Mouse (Mus musculus) forebrain, embryonic 16.5 days (tissue): ENCODE results near the gene Cbx1. TPM values are rescaled to one million over a fixed set of nuclear protein-coding genes. Genes with fewer than 3 reads are reported as not detected.
A peak's percentile ranks its signal among the peaks of the same experiment; 100 is the strongest.
"Not testable (repeated sequence)": the region's sequence is repeated elsewhere in the genome, so short reads cannot be mapped to it uniquely, and the experiment has no call there.

ENCODE experiments used
- ATAC-seq: fragments of 200-750 bp; cut with Nextera tagmentation; 2 replicates; pipeline ENCODE4 v1.8.0; 2017; ENCODE audit warnings: mild to moderate bottlenecking, moderate library complexity
- H3K27ac ChIP-seq: fragments of 300-500 bp; sonication (generic); 2 replicates; pipeline ENCODE4 v1.5.1; 2014; ENCODE audit warnings: low read length, control low read depth
- H3K27me3 ChIP-seq: fragments of 300-500 bp; sonication (generic); replicated peaks from 2 replicates; pipeline ENCODE4 v1.6.1; 2014; ENCODE audit warnings: low read length; ENCODE audit not compliant: control insufficient read depth, insufficient read depth
- H3K36me3 ChIP-seq: fragments of 300-500 bp; sonication (generic); 2 replicates; pipeline ENCODE4 v1.6.1; 2014; ENCODE audit not compliant: control insufficient read depth, insufficient read depth
- H3K4me1 ChIP-seq: fragments of 300-500 bp; sonication (generic); replicated peaks from 2 replicates; pipeline ENCODE4 v1.6.1; 2014; ENCODE audit warnings: low read length; ENCODE audit not compliant: control insufficient read depth, insufficient read depth
- H3K4me2 ChIP-seq: fragments of 300-500 bp; sonication (generic); 2 replicates; pipeline ENCODE4 v1.6.1; 2014; ENCODE audit warnings: mild to moderate bottlenecking, low read length, control low read depth
- H3K4me3 ChIP-seq: fragments of 300-500 bp; sonication (generic); replicated peaks from 2 replicates; pipeline ENCODE4 v1.5.1; 2014; ENCODE audit warnings: mild to moderate bottlenecking, low read length, control low read depth
- H3K9ac ChIP-seq: fragments of 300-500 bp; sonication (generic); replicated peaks from 2 replicates; pipeline ENCODE4 v1.6.1; 2014; ENCODE audit warnings: low read depth, low read length, control low read depth
- H3K9me3 ChIP-seq: fragments of 300-500 bp; sonication (generic); 2 replicates; pipeline ENCODE4 v1.6.1; 2016; ENCODE audit warnings: low read length; ENCODE audit not compliant: control insufficient read depth
- WGBS: fragments of 180-500 bp; shearing (Covaris S2); extraction: QIAGEN DNeasy Blood & Tissue Kit; methylation state at CpG from one replicate; pipeline ENCODE4 v1.1.7; 2014; 5-methylcytosine and 5-hydroxymethylcytosine counted together
- polyA plus RNA-seq: library from polyadenylated mRNA; unstranded; fragments of >200 nt; fragmentation: Nextera tagmentation; extraction: Ambion mirVana; gene quantifications from 2 replicates; pipeline ENCODE4 v1.2.1, GENCODE M21; 2015

Cbx1 gene
- polyA plus RNA-seq, 1 experiment from 2014 or later, result 87.7 TPM

GRCm38 (mm10) chr11:96771274-96771975 is 17.5 kb upstream of the Cbx1 start:
- H3K9me3 ChIP-seq, result no peaks in the 10 kb centered on the region
- peaks cover 29% of the 10 kb centered on the region for H3K4me1 ChIP-seq
- H3K9ac ChIP-seq, result no peak overlapping the region
- H3K36me3 ChIP-seq, result peaks cover 17% of the 10 kb centered on the region
- H3K27me3 ChIP-seq, result no peaks in the 10 kb centered on the region
- ATAC-seq, result no peak
- 93% methylated on average over 9 of the region's 9 CpGs for WGBS
- no peak overlapping the region for H3K27ac ChIP-seq
- no peak overlapping the region for H3K4me2 ChIP-seq
- H3K4me3 ChIP-seq, result no peak overlapping the region

- H3K36me3 ChIP-seq, result peaks cover 17% of the 10 kb centered on the region
- no peak overlapping the region for H3K4me2 ChIP-seq
- H3K4me1 ChIP-seq, result peaks cover 28% of the 10 kb centered on the region
- H3K27me3 ChIP-seq, result no peaks in the 10 kb centered on the region
- no peak overlapping the region for H3K4me3 ChIP-seq
- no peaks in the 10 kb centered on the region for H3K9me3 ChIP-seq
- H3K27ac ChIP-seq, result no peak overlapping the region
- ATAC-seq, result no peak
- no peak overlapping the region for H3K9ac ChIP-seq
- 94% methylated on average over 9 of the region's 9 CpGs for WGBS
Measured at GRCm38 (mm10) chr11:96772413-96772812, 16.5 kb upstream of the Cbx1 start.

- WGBS, result 83% methylated on average over 3 of the region's 3 CpGs
Measured at GRCm38 (mm10) chr11:96774536-96774935, 14.4 kb upstream of the Cbx1 start.

GRCm38 (mm10) chr11:96775063-96775462 is 13.9 kb upstream of the Cbx1 start:
- H3K27ac ChIP-seq, result no peak overlapping the region
- peaks cover 20% of the 10 kb centered on the region for H3K4me1 ChIP-seq
- H3K4me3 ChIP-seq, result no peak overlapping the region
- H3K9ac ChIP-seq, result no peak overlapping the region
- H3K27me3 ChIP-seq, result no peaks in the 10 kb centered on the region
- H3K36me3 ChIP-seq, result peaks cover 7% of the 10 kb centered on the region
- ATAC-seq, result no peak
- H3K9me3 ChIP-seq, result no peaks in the 10 kb centered on the region
- no peak overlapping the region for H3K4me2 ChIP-seq
- 66% methylated on average over 8 of the region's 8 CpGs for WGBS

More at GRCm38 (mm10) chr11:96774536-96774935, 14.4 kb upstream of the Cbx1 start:
- Histone ChIP-seq H3K9ac (no peak overlapping the region), H3K27ac (no peak overlapping the region), H3K4me3 (no peak overlapping the region), H3K36me3 (peaks cover 10% of the 10 kb centered on the region), H3K4me2 (no peak overlapping the region), H3K9me3 (no peaks in the 10 kb centered on the region), H3K27me3 (no peaks in the 10 kb centered on the region), H3K4me1 (peaks cover 20% of the 10 kb centered on the region)
- ATAC-seq, result no peak

- no peak for ATAC-seq
- H3K4me3 ChIP-seq, result no peak overlapping the region
Measured at GRCm38 (mm10) chr11:96775665-96776064, 13.3 kb upstream of the Cbx1 start.

GRCm38 (mm10) chr11:96776068-96776467 is 12.9 kb upstream of the Cbx1 start:
- H3K4me2 ChIP-seq, result peak overlapping the region; percentile 66

More at GRCm38 (mm10) chr11:96775665-96776064, 13.3 kb upstream of the Cbx1 start:
- H3K27me3 ChIP-seq, result no peaks in the 10 kb centered on the region
- no peak overlapping the region for H3K4me2 ChIP-seq
- no peak overlapping the region for H3K9ac ChIP-seq
- H3K9me3 ChIP-seq, result no peaks in the 10 kb centered on the region
- 61% methylated on average over 7 of the region's 7 CpGs for WGBS
- H3K4me1 ChIP-seq, result peaks cover 20% of the 10 kb centered on the region
- H3K36me3 ChIP-seq, result peaks cover 6% of the 10 kb centered on the region; the same call in 1 of the 2 replicates
- no peak overlapping the region for H3K27ac ChIP-seq

GRCm38 (mm10) chr11:96776968-96777962 is 11.7 kb upstream of the Cbx1 start, which contains the start of gene Snx11:
Gene Snx11, minus strand, starts transcription at chr11:96777559.
- Histone ChIP-seq H3K4me2 (peak within 1 kb of the TSS; percentile 66), H3K9ac (peak within 1 kb of the TSS; percentile 60), H3K9me3 (no peaks in the 10 kb centered on the region), H3K27me3 (no peaks in the 10 kb centered on the region), H3K4me3 (peak within 1 kb of the TSS; percentile 68), H3K36me3 (no peaks in the 10 kb centered on the region; the same call in 1 of the 2 replicates), H3K4me1 (peaks cover 20% of the 10 kb centered on the region), H3K27ac (peak within 1 kb of the TSS; percentile 9)
- ATAC-seq, result peak; percentile 98
- WGBS, result 1% methylated on average over 59 of the region's 59 CpGs

More at GRCm38 (mm10) chr11:96776068-96776467, 12.9 kb upstream of the Cbx1 start:
- H3K4me1 ChIP-seq, result peaks cover 20% of the 10 kb centered on the region
- H3K27me3 ChIP-seq, result no peaks in the 10 kb centered on the region
- WGBS, result 48% methylated on average over 3 of the region's 3 CpGs
- peaks cover 6% of the 10 kb centered on the region; the same call in 1 of the 2 replicates for H3K36me3 ChIP-seq
- H3K9ac ChIP-seq, result no peak overlapping the region
- no peaks in the 10 kb centered on the region for H3K9me3 ChIP-seq
- no peak overlapping the region for H3K27ac ChIP-seq
- H3K4me3 ChIP-seq, result peak overlapping the region; percentile 68; the same call in 1 of the 2 replicates
- no peak for ATAC-seq

GRCm38 (mm10) chr11:96778061-96778627 is 10.8 kb upstream of the Cbx1 start:
- not testable (repeated sequence) for H3K36me3 ChIP-seq, H3K27me3 ChIP-seq, H3K9me3 ChIP-seq, ATAC-seq
- Histone ChIP-seq H3K4me1 (peaks cover 20% of the 10 kb centered on the region), H3K4me2 (peak overlapping the region; percentile 66), H3K4me3 (peak overlapping the region; percentile 68), H3K9ac (peak overlapping the region; percentile 60), H3K27ac (0 out of 2 replicates have a peak overlapping the region, but pooled peaks have one; percentile 9)
- WGBS, result 74% methylated on average over 10 of the region's 10 CpGs
